Mouse (Mus musculus) kidney, embryonic 15.5 days (tissue): ENCODE data around the gene Gnao1. TPM values are rescaled to one million over a fixed set of nuclear protein-coding genes. Genes with fewer than 3 reads are reported as not detected.

Experiments used
- ATAC-seq: fragments of 200-750 bp; cut with Nextera tagmentation; replicated peaks from 2 replicates; pipeline ENCODE4 v1.8.0; 2017; ENCODE audit warnings: moderate TSS enrichment; ENCODE audit not compliant: low FRiP score
- H3K27ac ChIP-seq: fragments of 300-500 bp; sonication (generic); 2 replicates; pipeline ENCODE4 v1.5.1; 2015; ENCODE audit warnings: mild to moderate bottlenecking, inconsistent platforms
- H3K27me3 ChIP-seq: fragments of 300-500 bp; sonication (generic); 2 replicates; pipeline ENCODE4 v1.6.1; 2015; ENCODE audit warnings: inconsistent platforms
- H3K36me3 ChIP-seq: fragments of 300-500 bp; sonication (generic); 2 replicates; pipeline ENCODE4 v1.6.1; 2015; ENCODE audit warnings: inconsistent platforms
- H3K4me1 ChIP-seq: fragments of 300-500 bp; sonication (generic); 2 replicates; pipeline ENCODE4 v1.6.1; 2015; ENCODE audit warnings: inconsistent platforms
- H3K4me2 ChIP-seq: fragments of 300-500 bp; sonication (generic); 2 replicates; pipeline ENCODE4 v1.6.1; 2015; ENCODE audit warnings: moderate library complexity, mild to moderate bottlenecking, inconsistent platforms
- H3K4me3 ChIP-seq: fragments of 300-500 bp; sonication (generic); replicated peaks from 2 replicates; pipeline ENCODE4 v1.5.1; 2015; ENCODE audit warnings: mild to moderate bottlenecking, inconsistent platforms
- H3K9ac ChIP-seq: fragments of 300-500 bp; sonication (generic); 2 replicates; pipeline ENCODE4 v1.6.1; 2015; ENCODE audit warnings: mild to moderate bottlenecking, inconsistent platforms
- H3K9me3 ChIP-seq: fragments of 300-500 bp; sonication (generic); replicated peaks from 2 replicates; pipeline ENCODE4 v1.6.1; 2016; ENCODE audit warnings: inconsistent platforms
- WGBS: fragments of 180-500 bp; shearing (Covaris S2); methylation state at CpG from one replicate; pipeline ENCODE4 v1.1.7; 2015; ENCODE audit warnings: mixed read lengths; 5-methylcytosine and 5-hydroxymethylcytosine counted together
- polyA plus RNA-seq: library from polyadenylated mRNA; unstranded; fragments of >200 nt; fragmentation: Nextera tagmentation; extraction: Ambion mirVana; gene quantifications from 2 replicates; pipeline ENCODE4 v1.2.1, GENCODE M21; 2015

The Gnao1 gene
- polyA plus RNA-seq, 1 experiment from 2014 or later = 6.0 TPM

DNA sequence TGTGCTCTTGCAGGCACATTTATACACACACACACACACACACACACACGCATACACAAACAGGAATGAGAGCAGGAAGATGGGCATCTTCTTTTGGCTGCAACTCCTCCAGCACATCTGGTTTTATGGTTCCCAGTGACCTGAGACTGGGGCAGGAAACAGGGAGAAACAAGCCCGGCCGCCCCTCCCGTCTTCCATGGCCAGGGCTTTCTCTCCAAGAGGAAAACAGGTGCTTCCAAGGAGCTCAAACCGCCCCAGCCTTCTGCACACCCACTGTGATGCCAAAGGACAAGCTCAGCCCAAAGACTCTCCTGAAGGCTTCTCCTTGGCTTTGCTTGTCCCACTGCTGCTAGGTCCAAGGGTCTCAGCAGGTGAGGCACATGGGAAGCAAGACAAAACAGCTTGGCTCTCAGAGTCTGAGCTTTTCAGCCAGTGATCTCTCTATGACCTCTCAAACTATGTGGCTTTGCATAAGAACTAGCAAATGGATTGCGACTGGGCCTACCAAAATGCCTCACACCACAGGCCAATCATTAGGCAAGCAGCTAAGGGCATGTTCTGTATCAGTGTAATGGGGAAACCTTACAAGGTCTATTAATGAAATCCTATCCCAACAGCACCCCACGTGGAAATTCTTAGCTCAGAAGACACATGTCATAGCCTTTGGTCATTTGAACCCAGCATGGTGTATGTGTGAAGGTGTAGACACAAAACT, 160.0 kb downstream of the Gnao1 start:
- WGBS = 55% methylated on average over 7 of the region's 7 CpGs
- no peak overlapping the region for H3K4me3 ChIP-seq
- H3K27me3 ChIP-seq = no peaks in the 10 kb centered on the region
- H3K9ac ChIP-seq = no peak overlapping the region
- H3K36me3 ChIP-seq = peaks cover 47% of the 10 kb centered on the region
- no peak overlapping the region for H3K27ac ChIP-seq
- H3K4me2 ChIP-seq = no peak overlapping the region
- no peaks in the 10 kb centered on the region for H3K9me3 ChIP-seq
- ATAC-seq = no peak
- H3K4me1 ChIP-seq = peaks cover 5% of the 10 kb centered on the region; the same call in 1 of the 2 replicates

DNA sequence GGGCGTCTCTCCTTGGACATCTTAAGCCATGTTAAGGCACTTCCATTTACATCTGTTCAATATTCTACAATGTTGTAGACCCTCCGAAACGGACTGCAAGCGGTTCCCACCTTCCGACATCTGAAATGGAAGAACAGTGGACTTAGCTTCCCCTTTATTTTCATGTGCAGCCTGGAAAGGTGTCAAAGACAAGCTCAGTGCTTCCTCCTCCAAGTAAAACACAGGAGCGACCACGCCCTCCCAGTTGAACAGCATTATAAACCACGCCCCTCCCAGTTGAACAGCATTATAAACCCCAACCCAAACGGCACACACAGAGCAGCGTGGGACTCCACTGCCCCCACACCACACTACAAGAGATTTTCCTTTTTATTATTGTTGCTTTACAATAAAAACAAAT, 161.7 kb downstream of the Gnao1 start:
- no peak overlapping the region for H3K27ac ChIP-seq
- ATAC-seq = no peak
- no peaks in the 10 kb centered on the region for H3K9me3 ChIP-seq
- H3K4me2 ChIP-seq = no peak overlapping the region
- H3K4me3 ChIP-seq = no peak overlapping the region
- no peak overlapping the region for H3K9ac ChIP-seq
- H3K36me3 ChIP-seq = peaks cover 64% of the 10 kb centered on the region
- peaks cover 5% of the 10 kb centered on the region; the same call in 1 of the 2 replicates for H3K4me1 ChIP-seq
- H3K27me3 ChIP-seq = no peaks in the 10 kb centered on the region
- 79% methylated on average over 10 of the region's 10 CpGs for WGBS

DNA sequence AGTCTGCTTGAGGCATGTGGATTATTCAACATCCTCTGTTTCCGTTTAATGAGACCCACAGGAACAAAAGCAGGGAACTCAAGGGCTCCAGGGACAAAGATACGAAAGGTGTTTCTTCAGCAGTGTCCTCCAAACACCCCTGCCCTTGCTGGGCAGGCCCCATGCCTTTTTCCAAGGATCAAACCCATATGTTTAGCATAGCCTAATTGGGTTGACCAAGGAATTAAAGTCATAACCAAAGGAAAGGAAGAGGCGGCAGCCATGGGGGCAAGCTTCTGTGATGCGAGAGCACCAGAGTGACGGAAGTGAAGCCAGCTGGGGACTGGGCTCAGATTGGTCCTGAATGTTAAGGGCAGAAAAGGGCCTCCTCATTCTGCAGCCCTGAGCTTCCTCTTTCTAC, 162.4 kb downstream of the Gnao1 start:
- H3K9me3 ChIP-seq = no peaks in the 10 kb centered on the region
- no peak for ATAC-seq
- H3K36me3 ChIP-seq = peaks cover 70% of the 10 kb centered on the region
- 88% methylated on average over 5 of the region's 5 CpGs for WGBS
- H3K27ac ChIP-seq = no peak overlapping the region
- peaks cover 5% of the 10 kb centered on the region; the same call in 1 of the 2 replicates for H3K4me1 ChIP-seq
- H3K4me3 ChIP-seq = no peak overlapping the region
- no peak overlapping the region for H3K4me2 ChIP-seq
- no peaks in the 10 kb centered on the region for H3K27me3 ChIP-seq
- no peak overlapping the region for H3K9ac ChIP-seq

DNA sequence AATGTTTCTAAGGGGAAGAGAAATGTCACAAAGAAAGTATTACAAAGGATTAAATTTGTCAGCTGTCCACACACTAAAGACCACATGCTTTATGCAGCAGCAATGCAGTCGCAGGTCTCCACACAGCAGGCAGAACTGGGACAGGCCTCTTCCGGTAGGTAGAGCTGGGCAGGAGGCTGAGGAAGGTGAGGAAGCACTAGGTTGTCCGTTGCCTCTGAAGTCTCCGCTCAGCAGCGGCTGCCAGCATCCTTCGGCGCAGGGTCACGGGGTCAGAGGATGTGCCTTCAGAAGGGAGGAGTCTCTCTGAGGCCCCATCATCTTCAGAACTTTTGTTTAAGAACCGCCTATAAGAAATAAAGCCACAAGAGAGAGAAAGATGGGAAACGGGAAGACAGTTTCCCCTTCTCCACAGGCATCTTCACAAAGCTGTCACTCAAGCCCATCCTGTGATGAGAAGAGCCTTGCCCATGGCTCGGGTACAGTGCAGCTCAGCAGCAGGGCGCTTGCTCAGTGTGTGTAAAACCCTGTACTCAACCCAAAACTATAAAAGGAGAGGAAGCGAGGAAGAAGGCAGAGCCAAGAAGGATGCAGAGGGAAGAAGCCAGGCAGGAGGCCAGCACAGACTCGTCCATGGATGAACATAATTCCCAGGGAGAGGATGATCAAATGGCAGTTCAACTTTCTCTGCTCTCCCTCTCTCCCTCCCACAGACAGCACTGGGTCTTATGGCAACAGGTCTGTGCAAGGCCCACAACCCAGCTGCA, 163.4 kb downstream of the Gnao1 start:
- no peaks in the 10 kb centered on the region for H3K27me3 ChIP-seq
- no peak for ATAC-seq
- H3K4me2 ChIP-seq = no peak overlapping the region
- no peak overlapping the region for H3K9ac ChIP-seq
- no peaks in the 10 kb centered on the region for H3K9me3 ChIP-seq
- H3K27ac ChIP-seq = no peak overlapping the region
- H3K4me3 ChIP-seq = no peak overlapping the region
- peaks cover 5% of the 10 kb centered on the region; the same call in 1 of the 2 replicates for H3K4me1 ChIP-seq
- WGBS = 83% methylated on average over 14 of the region's 14 CpGs
- peaks cover 78% of the 10 kb centered on the region for H3K36me3 ChIP-seq

DNA sequence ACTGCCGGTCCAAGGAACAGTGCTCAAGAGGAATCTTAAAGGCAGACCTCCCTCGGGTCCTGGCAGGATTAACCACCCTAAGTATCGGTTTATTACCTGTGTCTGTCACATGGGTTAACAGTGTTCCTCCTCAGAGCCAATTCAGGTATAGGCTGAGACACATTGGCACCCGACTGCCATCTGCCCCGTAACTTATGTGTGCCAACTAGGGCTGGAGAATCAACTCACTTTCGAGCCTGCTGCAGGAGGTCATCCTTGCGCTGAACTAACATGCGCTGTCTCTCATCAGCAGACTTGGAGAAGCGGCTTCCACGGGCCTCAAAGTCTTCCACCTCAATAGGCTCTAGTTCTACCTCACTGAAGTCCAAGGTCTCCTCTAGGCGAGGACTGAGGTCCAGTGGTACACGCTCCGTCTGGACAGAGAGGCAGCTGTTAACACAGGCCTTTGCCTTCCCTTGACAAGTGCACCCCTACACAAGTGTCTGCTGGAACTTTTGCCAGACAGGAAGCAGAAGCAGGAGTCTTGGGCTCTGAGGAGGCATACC, 164.1 kb downstream of the Gnao1 start:
- WGBS = 91% methylated on average over 13 of the region's 13 CpGs
- no peak overlapping the region for H3K9ac ChIP-seq
- peaks cover 86% of the 10 kb centered on the region for H3K36me3 ChIP-seq
- no peak overlapping the region for H3K4me3 ChIP-seq
- H3K4me2 ChIP-seq = no peak overlapping the region
- no peak overlapping the region for H3K27ac ChIP-seq
- no peak for ATAC-seq
- H3K27me3 ChIP-seq = no peaks in the 10 kb centered on the region
- H3K4me1 ChIP-seq = no peaks in the 10 kb centered on the region
- H3K9me3 ChIP-seq = no peaks in the 10 kb centered on the region

DNA sequence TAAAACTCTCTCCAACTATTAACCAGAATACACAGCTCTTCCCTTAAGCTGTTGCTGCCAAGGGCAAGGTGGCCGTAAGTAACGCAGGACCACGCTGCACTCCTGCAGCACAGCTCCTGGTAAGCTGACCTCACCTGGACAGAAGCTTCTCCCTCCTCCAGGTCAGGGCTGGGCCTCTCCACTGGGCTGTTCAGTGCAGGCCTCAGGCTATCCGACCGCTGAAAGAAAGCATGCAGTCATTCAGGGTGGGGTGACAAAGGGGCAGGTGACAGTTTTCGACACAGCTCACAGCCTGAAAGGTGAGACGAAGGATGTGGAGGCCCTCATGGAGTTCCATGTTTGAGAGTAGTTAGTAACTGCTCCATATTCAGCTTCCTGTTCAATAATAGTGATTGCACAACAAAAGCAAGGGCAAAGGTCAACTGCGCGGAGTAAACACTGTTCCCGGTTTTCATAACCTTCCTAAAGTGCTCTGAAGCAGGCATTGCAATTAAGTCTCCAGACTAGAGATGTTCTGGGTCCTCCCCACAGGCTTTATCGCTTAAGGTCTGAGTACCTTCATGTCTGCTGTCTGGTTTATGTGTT, 164.9 kb downstream of the Gnao1 start:
- H3K36me3 ChIP-seq = peaks cover 94% of the 10 kb centered on the region
- WGBS = 87% methylated on average over 11 of the region's 11 CpGs

DNA sequence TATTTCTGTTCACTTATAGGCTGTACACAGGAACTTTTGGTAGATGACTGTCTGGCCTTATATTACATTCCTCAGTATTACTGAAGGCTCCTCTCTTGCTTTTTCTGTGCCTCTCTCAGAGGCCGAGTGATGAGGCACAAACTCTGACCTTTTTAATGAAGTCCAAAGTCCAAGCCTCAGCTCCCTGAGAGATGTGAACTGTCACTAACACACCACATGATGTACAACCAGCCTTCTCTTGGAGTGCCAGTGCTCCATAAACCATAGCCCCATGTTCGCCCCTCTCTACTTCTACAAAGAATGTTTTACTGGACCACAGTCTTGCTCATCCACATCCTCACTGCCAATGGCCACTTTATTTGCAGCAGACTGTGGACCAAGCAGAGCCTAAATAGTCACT, 165.6 kb downstream of the Gnao1 start:
- Histone ChIP-seq H3K4me2 (no peak overlapping the region), H3K4me3 (no peak overlapping the region), H3K27me3 (no peaks in the 10 kb centered on the region), H3K4me1 (no peaks in the 10 kb centered on the region), H3K9ac (no peak overlapping the region), H3K36me3 (peaks cover 94% of the 10 kb centered on the region), H3K27ac (no peak overlapping the region), H3K9me3 (no peaks in the 10 kb centered on the region)
- WGBS = 88% methylated on average over 2 of the region's 2 CpGs
- no peak for ATAC-seq

More for the DNA sequence above, 164.9 kb downstream of the Gnao1 start:
- Histone ChIP-seq H3K4me1 (no peaks in the 10 kb centered on the region), H3K9me3 (no peaks in the 10 kb centered on the region), H3K4me2 (no peak overlapping the region), H3K27ac (no peak overlapping the region), H3K9ac (no peak overlapping the region), H3K4me3 (no peak overlapping the region), H3K27me3 (no peaks in the 10 kb centered on the region)
- ATAC-seq = no peak

DNA sequence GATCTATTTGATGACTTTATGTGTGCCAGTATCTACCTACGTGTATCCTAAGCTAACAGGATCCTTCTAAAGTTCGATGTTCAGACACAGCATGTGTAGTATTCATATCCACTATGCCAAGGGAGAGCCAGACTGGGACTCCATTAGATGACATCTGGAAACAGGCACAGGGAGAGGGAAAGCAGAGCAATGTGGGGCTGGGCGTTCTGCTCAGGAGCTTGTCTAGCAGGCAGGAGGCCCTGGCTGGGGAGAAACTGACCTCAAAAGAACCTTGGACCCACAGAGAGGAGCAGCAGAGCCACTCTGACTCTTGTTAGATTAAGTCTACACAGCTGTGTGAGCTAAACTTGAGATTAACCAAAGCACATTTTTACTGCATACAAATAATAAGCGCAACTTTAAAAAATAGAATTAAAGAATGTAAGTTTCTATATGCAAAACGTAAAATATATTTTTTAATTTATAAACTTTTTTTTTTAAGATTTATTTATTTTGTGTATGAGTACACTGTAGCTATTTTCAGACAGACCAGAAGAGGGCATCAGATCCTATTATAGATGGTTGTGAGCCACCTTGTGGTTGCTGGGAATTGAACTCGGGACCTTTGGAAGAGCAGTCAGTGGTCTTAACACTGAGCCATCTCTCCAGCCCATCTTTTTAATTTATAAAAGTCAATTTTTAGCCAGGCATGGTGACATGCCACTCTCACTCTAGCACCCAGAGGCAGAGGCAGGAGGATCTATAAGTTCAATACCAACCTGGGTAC, 166.9 kb downstream of the Gnao1 start:
- H3K27ac ChIP-seq = no peak overlapping the region
- WGBS = 91% methylated on average over 6 of the region's 6 CpGs
- no peaks in the 10 kb centered on the region for H3K27me3 ChIP-seq
- H3K4me1 ChIP-seq = no peaks in the 10 kb centered on the region
- H3K4me3 ChIP-seq = no peak overlapping the region
- H3K9me3 ChIP-seq = no peaks in the 10 kb centered on the region
- no peak overlapping the region for H3K9ac ChIP-seq
- H3K4me2 ChIP-seq = no peak overlapping the region
- ATAC-seq = no peak
- peaks cover 94% of the 10 kb centered on the region for H3K36me3 ChIP-seq

DNA sequence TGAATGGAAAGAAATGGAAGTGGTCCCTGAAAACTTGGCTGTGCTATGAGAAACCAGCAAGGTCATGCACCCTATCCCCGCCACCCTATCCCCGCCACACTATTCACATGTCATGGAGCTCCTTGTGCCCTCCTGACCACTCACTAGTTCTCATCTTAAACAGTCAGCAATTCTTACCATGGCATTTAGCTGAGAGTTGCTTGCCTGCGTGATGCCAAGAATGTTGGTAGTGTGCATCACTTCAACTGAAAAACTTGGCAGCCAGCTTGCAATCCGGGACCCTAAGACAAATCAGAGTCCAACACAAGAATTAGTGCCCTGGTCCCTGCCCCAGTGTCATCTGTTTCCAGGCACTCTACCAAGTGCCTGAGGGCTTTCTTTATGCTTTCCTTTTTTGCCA, 170.4 kb downstream of the Gnao1 start:
- ATAC-seq = no peak
- Histone ChIP-seq H3K9ac (no peak overlapping the region), H3K4me2 (no peak overlapping the region), H3K4me1 (no peaks in the 10 kb centered on the region), H3K9me3 (no peaks in the 10 kb centered on the region), H3K4me3 (no peak overlapping the region), H3K36me3 (peaks cover 97% of the 10 kb centered on the region), H3K27ac (no peak overlapping the region), H3K27me3 (no peaks in the 10 kb centered on the region)
- 96% methylated on average over 4 of the region's 4 CpGs for WGBS

DNA sequence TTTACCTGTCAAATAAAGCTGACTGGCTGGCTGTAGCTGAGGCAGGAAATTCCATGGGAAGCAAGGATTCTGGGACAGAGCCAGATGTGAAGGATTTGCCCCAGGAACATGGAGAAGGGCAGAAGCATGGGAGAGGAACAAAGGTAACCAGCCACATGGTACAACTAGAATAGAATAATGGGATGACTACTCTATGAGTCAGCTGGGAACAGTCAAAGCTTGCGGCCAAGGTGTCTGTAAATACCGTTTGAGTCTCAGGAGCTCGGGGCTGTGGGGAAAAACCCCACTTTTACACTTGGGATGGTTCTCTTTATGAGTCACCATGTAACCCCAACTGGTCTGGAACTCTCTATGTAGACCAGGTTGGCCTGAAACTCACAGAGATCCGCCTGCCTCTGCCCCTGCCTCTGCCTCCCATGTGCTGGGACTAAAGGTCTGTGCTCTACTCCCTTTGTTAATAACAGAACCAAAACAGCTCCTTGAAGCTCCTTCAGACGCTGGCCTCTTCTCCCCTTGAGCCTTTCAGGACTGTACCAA, 172.0 kb downstream of the Gnao1 start:
- Histone ChIP-seq H3K27ac (no peak overlapping the region), H3K4me1 (no peaks in the 10 kb centered on the region), H3K4me2 (no peak overlapping the region), H3K9ac (no peak overlapping the region), H3K9me3 (no peaks in the 10 kb centered on the region), H3K4me3 (no peak overlapping the region), H3K27me3 (no peaks in the 10 kb centered on the region), H3K36me3 (peaks cover 96% of the 10 kb centered on the region)
- WGBS = 97% methylated on average over 5 of the region's 5 CpGs
- no peak for ATAC-seq

DNA sequence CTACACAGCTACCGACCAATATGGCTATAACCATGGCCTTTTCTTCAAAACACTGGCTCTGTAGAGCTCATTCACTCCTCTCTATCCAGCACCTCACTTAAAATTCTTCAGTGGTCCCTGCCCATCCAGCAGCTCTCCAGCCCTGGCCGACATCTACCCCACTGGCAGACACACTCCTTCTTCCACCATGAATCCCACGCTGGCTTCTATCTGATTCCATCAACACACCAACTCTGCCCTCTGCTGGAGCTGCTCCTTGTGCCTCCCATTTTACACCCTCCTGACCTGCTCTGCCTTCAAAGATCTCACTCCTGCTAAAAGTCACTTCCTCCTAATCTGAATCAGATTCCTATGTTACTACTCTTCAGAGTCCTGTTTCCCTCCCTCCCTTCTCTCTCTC, 174.1 kb downstream of the Gnao1 start:
- H3K36me3 ChIP-seq = peaks cover 92% of the 10 kb centered on the region
- no peak for ATAC-seq
- H3K4me3 ChIP-seq = no peak overlapping the region
- H3K4me2 ChIP-seq = no peak overlapping the region
- 76% methylated on average over 3 of the region's 3 CpGs for WGBS
- H3K27ac ChIP-seq = no peak overlapping the region
- H3K27me3 ChIP-seq = no peaks in the 10 kb centered on the region
- H3K9me3 ChIP-seq = no peaks in the 10 kb centered on the region
- H3K4me1 ChIP-seq = no peaks in the 10 kb centered on the region
- H3K9ac ChIP-seq = no peak overlapping the region
